Mouse (Mus musculus) intestine, postnatal 0 days (tissue): ENCODE results near the gene Hic1. TPM values are rescaled to one million over a fixed set of nuclear protein-coding genes. Genes with fewer than 3 reads are reported as not detected.

ENCODE experiments used
- ATAC-seq: fragments of 200-750 bp; cut with Nextera tagmentation; 2 replicates; pipeline ENCODE4 v1.8.0; 2017; ENCODE audit warnings: mild to moderate bottlenecking, moderate TSS enrichment, moderate library complexity
- H3K27ac ChIP-seq: fragments of 300-500 bp; sonication (generic); 2 replicates; pipeline ENCODE4 v1.5.1; 2014; ENCODE audit warnings: mild to moderate bottlenecking, low read depth, low read length, moderate library complexity
- H3K27me3 ChIP-seq: fragments of 300-500 bp; sonication (generic); replicated peaks from 2 replicates; pipeline ENCODE4 v1.6.1; 2014; ENCODE audit warnings: low read length, mixed read lengths; ENCODE audit not compliant: control insufficient read depth, insufficient read depth
- H3K36me3 ChIP-seq: fragments of 300-500 bp; sonication (generic); 2 replicates; pipeline ENCODE4 v1.6.1; 2014; ENCODE audit warnings: mild to moderate bottlenecking, moderate library complexity; ENCODE audit not compliant: control insufficient read depth, insufficient read depth
- H3K4me1 ChIP-seq: fragments of 300-500 bp; sonication (generic); replicated peaks from 2 replicates; pipeline ENCODE4 v1.6.1; 2014; ENCODE audit warnings: antibody characterized with exemption, low read length, mixed read lengths; ENCODE audit not compliant: control insufficient read depth, insufficient read depth
- H3K4me2 ChIP-seq: fragments of 300-500 bp; sonication (generic); replicated peaks from 2 replicates; pipeline ENCODE4 v1.6.1; 2014; ENCODE audit warnings: low read depth, mild to moderate bottlenecking, moderate library complexity
- H3K4me3 ChIP-seq: fragments of 300-500 bp; sonication (generic); 2 replicates; pipeline ENCODE4 v1.5.1; 2014; ENCODE audit warnings: low read depth, low read length
- H3K9ac ChIP-seq: fragments of 300-500 bp; sonication (generic); 2 replicates; pipeline ENCODE4 v1.6.1; 2014; ENCODE audit warnings: mild to moderate bottlenecking, low read depth, low read length
- H3K9me3 ChIP-seq: fragments of 300-500 bp; sonication (generic); 2 replicates; pipeline ENCODE4 v1.6.1; 2016; ENCODE audit warnings: mixed run types; ENCODE audit not compliant: control insufficient read depth
- CTCF ChIP-seq: sonication (generic); IDR thresholded peaks from 2 replicates; pipeline ENCODE4 v1.5.1; 2016; ENCODE audit warnings: low read depth, mild to moderate bottlenecking, control low read depth, antibody characterized with exemption, moderate library complexity
- WGBS: fragments of 180-500 bp; shearing (Covaris S2); extraction: QIAGEN DNeasy Blood & Tissue Kit; methylation state at CpG from one replicate; pipeline ENCODE4 v1.1.7; 2014; 5-methylcytosine and 5-hydroxymethylcytosine counted together
- polyA plus RNA-seq: library from polyadenylated mRNA; unstranded; fragments of >200 nt; fragmentation: Nextera tagmentation; extraction: Ambion mirVana; gene quantifications from 2 replicates; pipeline ENCODE4 v1.2.1, GENCODE M21; 2015

Gene Hic1
- polyA plus RNA-seq, 1 experiment from 2014 or later = 8.8 TPM

GRCm38 (mm10) chr11:75133391-75133790 is 35.9 kb downstream of the Hic1 start:
- Histone ChIP-seq H3K9ac (no peak overlapping the region), H3K27ac (no peak overlapping the region; the same call in 1 of the 2 replicates), H3K36me3 (0 out of 2 replicates have a peak, but pooled peaks cover 3% of the 10 kb centered on the region), H3K9me3 (no peaks in the 10 kb centered on the region), H3K27me3 (no peaks in the 10 kb centered on the region), H3K4me3 (no peak overlapping the region), H3K4me1 (no peaks in the 10 kb centered on the region; the same call in 1 of the 2 replicates), H3K4me2 (no peak overlapping the region)
- 89% methylated on average over 5 of the region's 5 CpGs for WGBS
- no peak for TF ChIP-seq CTCF
- no peak for ATAC-seq

GRCm38 (mm10) chr11:75132278-75132677 is 37.0 kb downstream of the Hic1 start:
- Histone ChIP-seq H3K4me3 (no peak overlapping the region), H3K4me1 (no peaks in the 10 kb centered on the region; the same call in 1 of the 2 replicates), H3K9me3 (no peaks in the 10 kb centered on the region), H3K27ac (no peak overlapping the region), H3K27me3 (no peaks in the 10 kb centered on the region), H3K36me3 (0 out of 2 replicates have a peak, but pooled peaks cover 3% of the 10 kb centered on the region), H3K4me2 (no peak overlapping the region), H3K9ac (no peak overlapping the region)
- no peak for ATAC-seq
- TF ChIP-seq CTCF = peak; percentile 55
- WGBS = 80% methylated on average over 5 of the region's 5 CpGs

- no peaks in the 10 kb centered on the region for H3K9me3 ChIP-seq
- H3K27ac ChIP-seq = no peak overlapping the region
- H3K4me2 ChIP-seq = no peak overlapping the region
- no peak overlapping the region for H3K9ac ChIP-seq
- no peak for ATAC-seq
- H3K4me3 ChIP-seq = no peak overlapping the region
- H3K4me1 ChIP-seq = no peaks in the 10 kb centered on the region; the same call in 1 of the 2 replicates
- 0 out of 2 replicates have a peak, but pooled peaks cover 3% of the 10 kb centered on the region for H3K36me3 ChIP-seq
- H3K27me3 ChIP-seq = no peaks in the 10 kb centered on the region
- 84% methylated on average over 4 of the region's 4 CpGs for WGBS
- no peak for TF ChIP-seq CTCF
Measured at GRCm38 (mm10) chr11:75131300-75131699, 38.0 kb downstream of the Hic1 start.

- ATAC-seq = no peak
- Histone ChIP-seq H3K36me3 (0 out of 2 replicates have a peak, but pooled peaks cover 3% of the 10 kb centered on the region), H3K4me2 (no peak overlapping the region), H3K9ac (no peak overlapping the region), H3K27me3 (no peaks in the 10 kb centered on the region), H3K27ac (no peak overlapping the region), H3K4me3 (no peak overlapping the region), H3K4me1 (no peaks in the 10 kb centered on the region; the same call in 1 of the 2 replicates), H3K9me3 (no peaks in the 10 kb centered on the region)
- 96% methylated on average over 6 of the region's 6 CpGs for WGBS
- TF ChIP-seq CTCF = no peak
Measured at GRCm38 (mm10) chr11:75129481-75129880, 39.8 kb downstream of the Hic1 start.

- no peak overlapping the region for H3K4me2 ChIP-seq
- no peak for ATAC-seq
- WGBS = 92% methylated on average over 3 of the region's 3 CpGs
- no peak for TF ChIP-seq CTCF
- no peaks in the 10 kb centered on the region for H3K9me3 ChIP-seq
- no peak overlapping the region for H3K4me3 ChIP-seq
- H3K4me1 ChIP-seq = no peaks in the 10 kb centered on the region
- no peaks in the 10 kb centered on the region for H3K36me3 ChIP-seq
- no peak overlapping the region for H3K9ac ChIP-seq
- no peaks in the 10 kb centered on the region for H3K27me3 ChIP-seq
- H3K27ac ChIP-seq = no peak overlapping the region
Measured at GRCm38 (mm10) chr11:75126384-75126783, 42.9 kb downstream of the Hic1 start.

- H3K9me3 ChIP-seq = no peaks in the 10 kb centered on the region
- peak overlapping the region; percentile 57; the same call in 1 of the 2 replicates for H3K27ac ChIP-seq
- H3K27me3 ChIP-seq = no peaks in the 10 kb centered on the region
- TF ChIP-seq CTCF = no peak
- H3K4me2 ChIP-seq = no peak overlapping the region
- no peaks in the 10 kb centered on the region for H3K36me3 ChIP-seq
- peak; percentile 53 for ATAC-seq
- no peaks in the 10 kb centered on the region for H3K4me1 ChIP-seq
- no peak overlapping the region for H3K4me3 ChIP-seq
- no peak overlapping the region for H3K9ac ChIP-seq
- WGBS = 86% methylated on average over 2 of the region's 2 CpGs
Measured at GRCm38 (mm10) chr11:75124406-75124805, 44.9 kb downstream of the Hic1 start.

- no peak overlapping the region for H3K27ac ChIP-seq
- no peak overlapping the region for H3K4me3 ChIP-seq
- H3K4me2 ChIP-seq = no peak overlapping the region
- no peaks in the 10 kb centered on the region for H3K27me3 ChIP-seq
- no peak for ATAC-seq
- H3K4me1 ChIP-seq = no peaks in the 10 kb centered on the region
- H3K36me3 ChIP-seq = no peaks in the 10 kb centered on the region
- WGBS = 56% methylated on average over 1 of the region's 1 CpGs
- no peak for TF ChIP-seq CTCF
- H3K9ac ChIP-seq = no peak overlapping the region
- H3K9me3 ChIP-seq = no peaks in the 10 kb centered on the region
Measured at GRCm38 (mm10) chr11:75121348-75121747, 48.0 kb downstream of the Hic1 start.
